Mouse (Mus musculus): ENCODE results near the gene Prr29. TPM values are rescaled to one million over a fixed set of nuclear protein-coding genes. Genes with fewer than 3 reads are reported as not detected.

The Prr29 gene
- total RNA-seq, 1 experiment, result not detected

DNA sequence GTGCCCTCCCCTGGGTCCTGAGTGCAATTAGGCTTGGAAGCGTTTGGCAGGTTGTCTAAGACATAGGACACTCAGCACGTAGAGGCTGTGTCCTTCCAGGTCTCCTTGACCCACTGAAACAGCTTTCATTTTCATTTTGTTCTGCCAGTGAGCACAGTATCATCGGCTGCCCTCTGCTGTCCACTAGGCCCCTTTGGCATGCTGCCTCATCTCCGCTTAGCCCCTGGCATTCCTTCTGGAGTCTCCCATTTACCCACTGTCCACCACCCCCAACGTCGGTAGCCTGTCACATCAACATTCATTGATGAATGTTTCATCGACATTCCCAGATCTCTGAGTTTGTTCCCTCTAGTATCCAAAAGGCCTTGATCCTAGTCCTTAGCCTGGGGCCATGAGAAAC is 16.6 kb downstream of the Prr29 start:
- Histone ChIP-seq H3K36me3 (ENCODE audit: control insufficient read depth, insufficient read depth, low read length, poor library complexity, severe bottlenecking) (no peaks in the 10 kb centered on the region), H3K9ac (ENCODE audit: insufficient read depth, low read depth, low read length, poor library complexity, severe bottlenecking) (no peak overlapping the region), H3K27ac (ENCODE audit: insufficient read depth, low read depth, low read length, poor library complexity, severe bottlenecking) (no peak overlapping the region), H3K4me1 (ENCODE audit: control insufficient read depth in 2 of 2, insufficient read depth in 2 of 2, low read length in 2 of 2, poor library complexity in 1 of 2) (no peaks in the 10 kb centered on the region), H3K9me3 (ENCODE audit: control insufficient read depth, insufficient read depth, low read depth, low read length) (no peaks in the 10 kb centered on the region), H3K4me3 (ENCODE audit: insufficient read depth in 1 of 2, low read depth in 1 of 2, low read length in 2 of 2, poor library complexity in 1 of 2, severe bottlenecking in 1 of 2) (no peak overlapping the region)
- in situ Hi-C loops (cut with MboI; ENCODE audit: low sequenced_read_pairs in 2 of 2, unreplicated experiment in 2 of 2), result no loop called here
- DNase-seq (ENCODE audit: low read depth, low spot score), result no peak
- TF ChIP-seq HCFC1 (IDR thresholded peaks at IDR 0.05; ENCODE audit: borderline replicate concordance, insufficient read depth, low read length) (no peak), ZC3H11A (IDR thresholded peaks at IDR 0.05; ENCODE audit: borderline replicate concordance, low read depth, low read length) (no peak), CHD2 (IDR thresholded peaks at IDR 0.05; ENCODE audit: low read depth, low read length) (no peak), ZNF384 (IDR thresholded peaks at IDR 0.05; ENCODE audit: low read depth, low read length) (no peak), MAFK (IDR thresholded peaks at IDR 0.05; ENCODE audit: insufficient read depth, low read depth, low read length) (no peak)

- no peaks in the 10 kb centered on the region for H3K9me3 ChIP-seq (ENCODE audit: control insufficient read depth, insufficient read depth, low read depth, low read length)
- no peak overlapping the region for H3K9ac ChIP-seq (ENCODE audit: insufficient read depth, low read depth, low read length, poor library complexity, severe bottlenecking)
- no peaks in the 10 kb centered on the region for H3K4me1 ChIP-seq (ENCODE audit: control insufficient read depth in 2 of 2, insufficient read depth in 2 of 2, low read length in 2 of 2, poor library complexity in 1 of 2)
- no peaks in the 10 kb centered on the region for H3K36me3 ChIP-seq (ENCODE audit: control insufficient read depth, insufficient read depth, low read length, poor library complexity, severe bottlenecking)
- DNase-seq (ENCODE audit: low read depth, low spot score), result no peak
- in situ Hi-C loops (cut with MboI; ENCODE audit: low sequenced_read_pairs in 2 of 2, unreplicated experiment in 2 of 2), result no loop called here
- TF ChIP-seq ZNF384 (IDR thresholded peaks at IDR 0.05; ENCODE audit: low read depth, low read length), result no peak
- TF ChIP-seq MAFK (IDR thresholded peaks at IDR 0.05; ENCODE audit: insufficient read depth, low read depth, low read length), result no peak
- no peak for TF ChIP-seq ZC3H11A (IDR thresholded peaks at IDR 0.05; ENCODE audit: borderline replicate concordance, low read depth, low read length)
- TF ChIP-seq CHD2 (IDR thresholded peaks at IDR 0.05; ENCODE audit: low read depth, low read length), result no peak
- no peak for TF ChIP-seq HCFC1 (IDR thresholded peaks at IDR 0.05; ENCODE audit: borderline replicate concordance, insufficient read depth, low read length)
- H3K27ac ChIP-seq (ENCODE audit: insufficient read depth, low read depth, low read length, poor library complexity, severe bottlenecking), result no peak overlapping the region
- no peak overlapping the region for H3K4me3 ChIP-seq (ENCODE audit: insufficient read depth in 1 of 2, low read depth in 1 of 2, low read length in 2 of 2, poor library complexity in 1 of 2, severe bottlenecking in 1 of 2)
Measured at GRCm38 (mm10) chr11:106382424-106382823, 17.2 kb downstream of the Prr29 start.

DNA sequence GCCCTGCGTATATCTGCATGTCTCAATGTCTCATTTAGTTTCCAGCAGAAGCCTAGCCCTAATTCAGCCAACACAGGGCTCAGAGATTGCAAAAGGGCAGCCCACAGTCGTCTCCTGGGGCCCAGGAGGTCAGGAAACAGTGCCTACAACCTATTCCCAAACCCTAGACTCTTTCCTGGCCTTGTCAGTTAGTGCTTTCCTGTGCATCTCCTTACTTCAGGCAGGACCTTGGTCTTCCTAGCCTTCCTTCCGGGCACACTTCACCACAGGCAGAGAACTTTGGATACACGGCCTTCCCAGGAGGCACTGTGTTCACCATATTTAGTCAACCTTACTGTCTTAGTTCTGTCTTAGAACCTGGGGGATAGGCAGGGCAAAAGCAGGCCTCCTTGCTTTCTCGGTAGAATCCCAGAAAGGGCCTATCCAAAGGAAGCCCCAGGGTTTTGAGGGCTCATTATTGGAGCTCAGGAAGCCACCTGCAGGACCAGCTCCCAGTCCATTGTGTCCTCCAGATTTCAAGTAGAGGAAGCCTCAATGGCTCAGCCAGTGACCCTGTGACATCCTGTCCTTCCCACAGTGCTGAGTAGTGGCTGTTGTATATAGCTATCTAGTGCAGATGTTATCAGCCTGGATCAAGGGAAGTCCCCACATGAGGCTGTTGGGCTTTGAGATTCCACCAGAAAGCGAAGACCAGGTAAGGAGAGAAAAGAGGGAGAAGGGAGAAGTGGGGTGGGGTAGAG is 17.9 kb downstream of the Prr29 start:
- H3K4me3 ChIP-seq (ENCODE audit: insufficient read depth in 1 of 2, low read depth in 1 of 2, low read length in 2 of 2, poor library complexity in 1 of 2, severe bottlenecking in 1 of 2), result no peak overlapping the region
- no peak for DNase-seq (ENCODE audit: low read depth, low spot score)
- TF ChIP-seq MAFK (IDR thresholded peaks at IDR 0.05; ENCODE audit: insufficient read depth, low read depth, low read length) (no peak), HCFC1 (IDR thresholded peaks at IDR 0.05; ENCODE audit: borderline replicate concordance, insufficient read depth, low read length) (no peak), CHD2 (IDR thresholded peaks at IDR 0.05; ENCODE audit: low read depth, low read length) (no peak), ZNF384 (IDR thresholded peaks at IDR 0.05; ENCODE audit: low read depth, low read length) (no peak)

GRCm38 (mm10) chr11:106386409-106386808 is 21.1 kb downstream of the Prr29 start:
- TF ChIP-seq CHD2 (IDR thresholded peaks at IDR 0.05; ENCODE audit: low read depth, low read length), result no peak
- no peak for TF ChIP-seq MAFK (IDR thresholded peaks at IDR 0.05; ENCODE audit: insufficient read depth, low read depth, low read length)
- TF ChIP-seq ZC3H11A (IDR thresholded peaks at IDR 0.05; ENCODE audit: borderline replicate concordance, low read depth, low read length), result no peak
- no peak for TF ChIP-seq HCFC1 (IDR thresholded peaks at IDR 0.05; ENCODE audit: borderline replicate concordance, insufficient read depth, low read length)
- TF ChIP-seq ZNF384 (IDR thresholded peaks at IDR 0.05; ENCODE audit: low read depth, low read length), result no peak
- no peak for DNase-seq (ENCODE audit: low read depth, low spot score)
- in situ Hi-C loops (cut with MboI; ENCODE audit: low sequenced_read_pairs in 2 of 2, unreplicated experiment in 2 of 2), result no loop called here
- peaks cover 0 to 4% of the 10 kb centered on the region in 2 experiments; a peak in 1 of 4 replicates for H3K4me1 ChIP-seq (ENCODE audit: control insufficient read depth in 2 of 2, insufficient read depth in 2 of 2, low read length in 2 of 2, poor library complexity in 1 of 2)
- H3K36me3 ChIP-seq (ENCODE audit: control insufficient read depth, insufficient read depth, low read length, poor library complexity, severe bottlenecking), result no peaks in the 10 kb centered on the region
- H3K4me3 ChIP-seq (ENCODE audit: insufficient read depth in 1 of 2, low read depth in 1 of 2, low read length in 2 of 2, poor library complexity in 1 of 2, severe bottlenecking in 1 of 2), result no peak overlapping the region
- H3K9ac ChIP-seq (ENCODE audit: insufficient read depth, low read depth, low read length, poor library complexity, severe bottlenecking), result no peak overlapping the region
- H3K9me3 ChIP-seq (ENCODE audit: control insufficient read depth, insufficient read depth, low read depth, low read length), result no peaks in the 10 kb centered on the region
- no peak overlapping the region for H3K27ac ChIP-seq (ENCODE audit: insufficient read depth, low read depth, low read length, poor library complexity, severe bottlenecking)

More for the DNA sequence above, 17.9 kb downstream of the Prr29 start:
- Histone ChIP-seq H3K4me1 (ENCODE audit: control insufficient read depth in 2 of 2, insufficient read depth in 2 of 2, low read length in 2 of 2, poor library complexity in 1 of 2) (no peaks in the 10 kb centered on the region; a peak in 1 of 4 replicates), H3K36me3 (ENCODE audit: control insufficient read depth, insufficient read depth, low read length, poor library complexity, severe bottlenecking) (no peaks in the 10 kb centered on the region), H3K27ac (ENCODE audit: insufficient read depth, low read depth, low read length, poor library complexity, severe bottlenecking) (no peak overlapping the region), H3K9me3 (ENCODE audit: control insufficient read depth, insufficient read depth, low read depth, low read length) (no peaks in the 10 kb centered on the region), H3K9ac (ENCODE audit: insufficient read depth, low read depth, low read length, poor library complexity, severe bottlenecking) (no peak overlapping the region)
- in situ Hi-C loops (cut with MboI; ENCODE audit: low sequenced_read_pairs in 2 of 2, unreplicated experiment in 2 of 2), result no loop called here
